Mouse (Mus musculus): ENCODE measurements at regions not wholly inside any gene's neighbourhood (a gene's known extent, or its start where the extent isn't known, plus 50 kb on each side); places are given as distances from the start of the nearest gene placed in this dataset.
"Not testable (repeated sequence)": the region's sequence is repeated elsewhere in the genome, so short reads cannot be mapped to it uniquely, and the experiment has no call there.

- WGBS, result 85% methylated on average over 2 of the region's 2 CpGs
- Histone ChIP-seq H3K9me3 (no peaks in the 10 kb centered on the region), H3K4me1 (replicated peaks) (no peaks in the 10 kb centered on the region), H3K9ac (no peak overlapping the region), H3K36me3 (no peaks in the 10 kb centered on the region), H3K27ac (no peak overlapping the region), H3K4me2 (replicated peaks) (no peak overlapping the region), H3K4me3 (replicated peaks) (no peak overlapping the region), H3K27me3 (replicated peaks) (no peaks in the 10 kb centered on the region)
- no peak for ATAC-seq
Observed at GRCm38 (mm10) chr13:16435436-16435835, 423.8 kb downstream of the Inhba start.

- Histone ChIP-seq H3K36me3 (no peaks in the 10 kb centered on the region), H3K27ac (no peak overlapping the region), H3K4me1 (replicated peaks) (no peaks in the 10 kb centered on the region), H3K4me2 (replicated peaks) (no peak overlapping the region), H3K27me3 (replicated peaks) (no peaks in the 10 kb centered on the region), H3K9me3 (no peaks in the 10 kb centered on the region), H3K9ac (no peak overlapping the region), H3K4me3 (replicated peaks) (no peak overlapping the region)
- no peak for ATAC-seq
Observed at GRCm38 (mm10) chr13:16453234-16453633, 441.6 kb downstream of the Inhba start.

- Histone ChIP-seq H3K27ac (no peak overlapping the region), H3K9ac (no peak overlapping the region), H3K4me2 (replicated peaks) (no peak overlapping the region), H3K36me3 (no peaks in the 10 kb centered on the region), H3K27me3 (replicated peaks) (no peaks in the 10 kb centered on the region), H3K4me1 (replicated peaks) (no peaks in the 10 kb centered on the region), H3K9me3 (no peaks in the 10 kb centered on the region), H3K4me3 (replicated peaks) (no peak overlapping the region)
- ATAC-seq, result no peak
- WGBS, result 65% methylated on average over 2 of the region's 2 CpGs
Observed at GRCm38 (mm10) chr13:16459743-16460142, 448.1 kb downstream of the Inhba start.

- no peaks in the 10 kb centered on the region for H3K9me3 ChIP-seq
- no peak overlapping the region for H3K9ac ChIP-seq
- WGBS, result 58% methylated on average over 2 of the region's 2 CpGs
- no peak overlapping the region for H3K4me2 ChIP-seq (replicated peaks)
- no peak overlapping the region for H3K4me3 ChIP-seq (replicated peaks)
- no peak for ATAC-seq
- H3K4me1 ChIP-seq (replicated peaks), result no peaks in the 10 kb centered on the region
- no peaks in the 10 kb centered on the region for H3K27me3 ChIP-seq (replicated peaks)
- no peak overlapping the region for H3K27ac ChIP-seq
- H3K36me3 ChIP-seq, result no peaks in the 10 kb centered on the region
Observed at GRCm38 (mm10) chr13:16461681-16462080, 450.0 kb downstream of the Inhba start.

- H3K4me2 ChIP-seq (replicated peaks), result no peak overlapping the region
- WGBS, result 87% methylated on average over 1 of the region's 1 CpGs
- H3K36me3 ChIP-seq, result no peaks in the 10 kb centered on the region
- no peaks in the 10 kb centered on the region for H3K9me3 ChIP-seq
- H3K27me3 ChIP-seq (replicated peaks), result no peaks in the 10 kb centered on the region
- ATAC-seq, result no peak
- no peak overlapping the region for H3K9ac ChIP-seq
- H3K27ac ChIP-seq, result no peak overlapping the region
- no peak overlapping the region for H3K4me3 ChIP-seq (replicated peaks)
- no peaks in the 10 kb centered on the region for H3K4me1 ChIP-seq (replicated peaks)
Observed at GRCm38 (mm10) chr13:16464823-16465222, 453.2 kb downstream of the Inhba start.

GRCm38 (mm10) chr13:16465317-16465716 is 453.7 kb downstream of the Inhba start:
- 63% methylated on average over 1 of the region's 1 CpGs for WGBS
- no peaks in the 10 kb centered on the region for H3K36me3 ChIP-seq
- no peak overlapping the region for H3K9ac ChIP-seq
- H3K27ac ChIP-seq, result no peak overlapping the region
- no peak overlapping the region for H3K4me2 ChIP-seq (replicated peaks)
- ATAC-seq, result no peak
- H3K4me1 ChIP-seq (replicated peaks), result no peaks in the 10 kb centered on the region
- H3K27me3 ChIP-seq (replicated peaks), result no peaks in the 10 kb centered on the region
- no peak overlapping the region for H3K4me3 ChIP-seq (replicated peaks)
- H3K9me3 ChIP-seq, result no peaks in the 10 kb centered on the region

- 98% methylated on average over 1 of the region's 1 CpGs for WGBS
- Histone ChIP-seq H3K4me1 (replicated peaks) (no peaks in the 10 kb centered on the region), H3K9me3 (no peaks in the 10 kb centered on the region), H3K36me3 (no peaks in the 10 kb centered on the region), H3K4me3 (replicated peaks) (no peak overlapping the region), H3K27ac (no peak overlapping the region), H3K27me3 (replicated peaks) (no peaks in the 10 kb centered on the region), H3K9ac (no peak overlapping the region), H3K4me2 (replicated peaks) (no peak overlapping the region)
- no peak for ATAC-seq
Observed at GRCm38 (mm10) chr13:16465812-16466211, 454.2 kb downstream of the Inhba start.

- no peaks in the 10 kb centered on the region for H3K4me1 ChIP-seq (replicated peaks)
- no peak overlapping the region for H3K27ac ChIP-seq
- no peak for ATAC-seq
- H3K4me2 ChIP-seq (replicated peaks), result no peak overlapping the region
- WGBS, result 64% methylated on average over 1 of the region's 1 CpGs
- no peaks in the 10 kb centered on the region for H3K27me3 ChIP-seq (replicated peaks)
- no peak overlapping the region for H3K4me3 ChIP-seq (replicated peaks)
- no peaks in the 10 kb centered on the region for H3K9me3 ChIP-seq
- H3K36me3 ChIP-seq, result no peaks in the 10 kb centered on the region
- H3K9ac ChIP-seq, result no peak overlapping the region
Observed at GRCm38 (mm10) chr13:16476515-16476914, 464.9 kb downstream of the Inhba start.

GRCm38 (mm10) chr13:16487292-16487691 is 475.6 kb downstream of the Inhba start:
- H3K27me3 ChIP-seq (replicated peaks), result no peaks in the 10 kb centered on the region
- H3K4me2 ChIP-seq (replicated peaks), result no peak overlapping the region
- H3K27ac ChIP-seq, result no peak overlapping the region
- ATAC-seq, result no peak
- no peak overlapping the region for H3K4me3 ChIP-seq (replicated peaks)
- H3K36me3 ChIP-seq, result no peaks in the 10 kb centered on the region
- H3K4me1 ChIP-seq (replicated peaks), result no peaks in the 10 kb centered on the region
- no peaks in the 10 kb centered on the region for H3K9me3 ChIP-seq
- no peak overlapping the region for H3K9ac ChIP-seq

GRCm38 (mm10) chr13:16490680-16491079 is 479.0 kb downstream of the Inhba start:
- not testable (repeated sequence) for H3K27me3 ChIP-seq (replicated peaks); H3K4me2 ChIP-seq (replicated peaks); H3K4me3 ChIP-seq (replicated peaks); H3K36me3 ChIP-seq; H3K9me3 ChIP-seq; H3K4me1 ChIP-seq (replicated peaks); H3K9ac ChIP-seq; H3K27ac ChIP-seq
- whole genome bisulfite sequencing, result 31% methylated on average over 6 of the region's 6 CpGs
- ATAC-seq, result peak; percentile 51; the same call in 1 of the 2 replicates

GRCm38 (mm10) chr13:16498052-16498451 is 486.4 kb downstream of the Inhba start:
- no peak overlapping the region for H3K4me3 ChIP-seq (replicated peaks)
- H3K27me3 ChIP-seq (replicated peaks), result no peaks in the 10 kb centered on the region
- 73% methylated on average over 1 of the region's 1 CpGs for WGBS
- H3K9me3 ChIP-seq, result no peaks in the 10 kb centered on the region
- H3K4me1 ChIP-seq (replicated peaks), result no peaks in the 10 kb centered on the region
- H3K27ac ChIP-seq, result no peak overlapping the region
- no peaks in the 10 kb centered on the region for H3K36me3 ChIP-seq
- ATAC-seq, result no peak
- no peak overlapping the region for H3K9ac ChIP-seq
- H3K4me2 ChIP-seq (replicated peaks), result no peak overlapping the region

GRCm38 (mm10) chr13:16512876-16513275 is 501.2 kb downstream of the Inhba start:
- no peak overlapping the region for H3K4me3 ChIP-seq (replicated peaks)
- no peaks in the 10 kb centered on the region for H3K9me3 ChIP-seq
- no peaks in the 10 kb centered on the region for H3K4me1 ChIP-seq (replicated peaks)
- no peaks in the 10 kb centered on the region for H3K27me3 ChIP-seq (replicated peaks)
- 70% methylated on average over 4 of the region's 4 CpGs for WGBS
- H3K4me2 ChIP-seq (replicated peaks), result no peak overlapping the region
- no peak overlapping the region for H3K27ac ChIP-seq
- no peak overlapping the region for H3K9ac ChIP-seq
- H3K36me3 ChIP-seq, result no peaks in the 10 kb centered on the region
- ATAC-seq, result no peak

GRCm38 (mm10) chr13:16515195-16515594 is 503.5 kb downstream of the Inhba start:
- Histone ChIP-seq H3K4me1 (replicated peaks) (no peaks in the 10 kb centered on the region), H3K27ac (no peak overlapping the region), H3K4me3 (replicated peaks) (no peak overlapping the region), H3K4me2 (replicated peaks) (no peak overlapping the region), H3K9ac (no peak overlapping the region), H3K36me3 (no peaks in the 10 kb centered on the region), H3K9me3 (no peaks in the 10 kb centered on the region), H3K27me3 (replicated peaks) (no peaks in the 10 kb centered on the region)
- no peak for ATAC-seq

- H3K9me3 ChIP-seq, result no peaks in the 10 kb centered on the region
- ATAC-seq, result no peak
- no peak overlapping the region for H3K9ac ChIP-seq
- H3K4me1 ChIP-seq (replicated peaks), result no peaks in the 10 kb centered on the region
- H3K4me2 ChIP-seq (replicated peaks), result no peak overlapping the region
- H3K27me3 ChIP-seq (replicated peaks), result no peaks in the 10 kb centered on the region
- no peak overlapping the region for H3K4me3 ChIP-seq (replicated peaks)
- no peaks in the 10 kb centered on the region for H3K36me3 ChIP-seq
- 59% methylated on average over 5 of the region's 5 CpGs for WGBS
- no peak overlapping the region for H3K27ac ChIP-seq
Observed at GRCm38 (mm10) chr13:16529036-16529435, 517.4 kb downstream of the Inhba start.
